Mouse (Mus musculus): ENCODE measurements around the gene Rtn4rl1.

Rtn4rl1 gene

DNA sequence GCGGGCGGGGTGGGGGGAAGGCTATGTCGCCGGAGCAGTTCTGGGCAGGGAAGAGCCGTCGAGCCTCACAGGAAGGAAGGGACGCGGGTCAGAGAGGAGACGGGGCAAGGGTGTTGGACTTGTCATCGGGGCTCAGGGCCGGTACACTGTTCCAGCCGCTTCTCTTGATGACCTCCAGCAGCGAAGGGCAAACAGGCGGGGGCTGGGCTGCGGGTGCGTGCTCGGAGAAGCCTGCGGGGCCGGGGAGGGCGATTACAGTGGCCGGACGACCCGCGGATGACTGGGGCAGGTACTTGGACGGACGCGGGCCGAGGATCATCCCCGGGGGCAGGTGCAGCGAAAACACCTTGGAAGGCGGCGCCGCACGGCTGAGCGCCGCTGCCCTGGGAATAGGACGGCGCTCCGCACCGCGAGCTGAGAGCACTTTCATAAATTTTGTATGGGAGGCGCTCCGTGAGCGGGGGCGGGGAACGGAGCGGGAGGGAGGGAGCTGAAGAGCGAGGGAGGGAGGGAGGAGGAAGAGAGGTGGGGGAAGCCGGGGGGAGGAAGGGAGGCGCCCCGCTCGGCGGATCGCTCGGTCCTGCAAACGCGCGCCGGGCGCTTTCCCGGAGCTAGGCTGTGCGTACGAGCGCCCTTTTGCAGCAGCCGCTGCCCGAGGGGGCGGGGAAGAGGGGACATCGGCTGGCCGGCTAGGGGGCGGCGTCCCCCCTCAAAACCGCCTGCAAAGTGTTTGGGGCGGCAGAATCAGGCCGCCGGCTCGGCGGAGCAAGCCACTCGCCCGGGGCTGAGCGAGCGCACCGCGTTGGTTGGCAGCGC is at the start of gene Rtn4rl1:
Rtn4rl1 (plus strand) TSS at position 528 of the 816 bp plus-strand sequence.
- DNase-seq (ENCODE audit: extremely low spot score, low read depth, low spot score): no peak

- no peak for DNase-seq (ENCODE audit: extremely low spot score, low read depth, low spot score)
Observed at GRCm38 (mm10) chr11:75145841-75146240, 47.7 kb upstream of the Rtn4rl1 start.

DNA sequence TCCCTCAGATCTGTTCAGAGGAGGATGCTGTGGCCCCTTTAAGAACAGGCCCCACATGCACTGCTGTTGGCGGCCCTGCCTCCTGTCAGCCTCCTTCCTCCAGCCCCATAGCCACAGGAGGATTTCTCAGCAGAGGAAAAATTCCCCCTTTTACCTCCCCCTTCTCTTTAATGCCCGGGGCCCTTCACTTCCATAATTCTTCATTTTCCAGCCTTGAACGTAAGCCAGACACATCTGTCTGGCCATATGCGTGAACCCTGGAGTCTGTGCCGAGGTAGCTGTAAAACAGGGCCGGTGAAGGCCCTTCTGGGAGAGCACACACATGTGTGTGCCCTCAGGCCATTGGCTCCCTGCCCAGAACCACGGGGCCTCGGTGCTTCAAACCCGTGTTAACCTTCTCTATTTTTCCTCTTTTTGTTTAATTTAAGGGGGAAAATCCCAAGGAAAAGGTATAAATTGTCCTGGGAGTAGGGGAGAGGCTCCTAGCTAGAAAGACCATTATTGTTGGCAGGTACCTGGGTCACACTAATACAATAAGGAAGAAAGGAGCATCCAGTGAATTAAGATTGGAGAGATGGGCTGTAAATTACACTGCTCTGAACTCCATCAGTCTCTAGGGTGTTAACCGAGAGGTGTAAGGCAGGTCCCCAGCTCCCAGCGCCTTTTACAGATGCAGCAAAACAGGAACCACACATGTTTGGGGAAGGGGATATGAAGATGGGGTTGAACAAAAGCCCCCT is 46.3 kb upstream of the Rtn4rl1 start:
- DNase-seq (ENCODE audit: extremely low spot score, low read depth, low spot score): no peak

GRCm38 (mm10) chr11:75147846-75148168 is 45.8 kb upstream of the Rtn4rl1 start:
- DNase-seq (ENCODE audit: extremely low spot score, low read depth, low spot score): no peak

- no peak for DNase-seq (ENCODE audit: extremely low spot score, low read depth, low spot score)
Observed at GRCm38 (mm10) chr11:75148332-75149035, 45.1 kb upstream of the Rtn4rl1 start.

- DNase-seq (ENCODE audit: extremely low spot score, low read depth, low spot score): no peak
Observed at GRCm38 (mm10) chr11:75150346-75150745, 43.2 kb upstream of the Rtn4rl1 start.

GRCm38 (mm10) chr11:75152603-75153557 is 40.7 kb upstream of the Rtn4rl1 start:
- no peak for DNase-seq (ENCODE audit: extremely low spot score, low read depth, low spot score)

DNA sequence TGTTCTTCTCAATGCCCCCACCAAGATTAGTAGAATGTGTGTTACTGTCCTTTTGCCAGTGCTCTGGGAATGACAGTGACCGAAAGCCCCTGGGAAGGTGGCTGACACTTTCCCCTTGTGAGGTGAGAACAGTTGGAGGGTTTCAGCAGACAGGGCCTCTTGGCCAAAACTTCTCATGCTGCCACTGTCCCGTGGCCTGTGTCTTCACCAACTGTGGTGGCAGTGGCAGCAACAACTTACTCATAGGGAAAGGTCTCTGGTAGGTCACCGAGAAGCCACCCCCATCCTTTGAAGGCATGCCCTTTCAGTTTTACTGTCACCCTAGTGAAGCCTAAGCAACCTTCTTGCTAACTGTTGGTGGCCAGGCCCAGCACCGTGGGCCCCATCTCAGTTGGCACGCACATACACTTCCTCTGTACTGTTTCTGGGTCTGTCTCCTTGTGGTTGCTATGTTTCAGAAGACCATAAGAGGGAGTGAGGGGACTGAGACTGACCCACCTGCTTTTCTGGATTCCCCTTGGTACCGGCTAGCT is 39.5 kb upstream of the Rtn4rl1 start:
- no peak for DNase-seq (ENCODE audit: extremely low spot score, low read depth, low spot score)

- DNase-seq (ENCODE audit: extremely low spot score, low read depth, low spot score): no peak
Observed at GRCm38 (mm10) chr11:75155985-75156384, 37.6 kb upstream of the Rtn4rl1 start.

GRCm38 (mm10) chr11:75156416-75156815 is 37.2 kb upstream of the Rtn4rl1 start:
- no peak for DNase-seq (ENCODE audit: extremely low spot score, low read depth, low spot score)

GRCm38 (mm10) chr11:75157037-75157436 is 36.5 kb upstream of the Rtn4rl1 start:
- DNase-seq (ENCODE audit: extremely low spot score, low read depth, low spot score): no peak

DNA sequence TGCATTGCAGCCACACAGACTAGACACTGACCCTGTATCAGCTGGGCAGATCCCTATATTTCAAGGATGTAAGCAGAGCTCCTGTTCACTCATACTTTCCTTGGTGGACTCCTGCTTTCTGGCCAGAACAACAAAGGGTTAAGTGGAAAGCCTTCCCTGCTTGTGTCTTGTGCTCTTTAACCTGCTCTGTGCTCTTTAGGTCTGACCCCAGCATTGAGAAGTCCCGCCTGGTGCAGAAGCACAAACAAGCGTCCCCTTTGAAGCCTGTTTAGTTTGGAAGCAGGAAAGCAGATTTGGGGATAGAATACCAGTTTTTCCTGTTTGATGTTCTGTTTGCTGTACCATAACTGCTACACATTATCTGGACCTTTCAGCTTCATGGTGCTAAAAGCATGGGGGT is 35.7 kb upstream of the Rtn4rl1 start:
- DNase-seq (ENCODE audit: extremely low spot score, low read depth, low spot score): no peak

- no peak for DNase-seq (ENCODE audit: extremely low spot score, low read depth, low spot score)
Observed at GRCm38 (mm10) chr11:75158432-75158831, 35.2 kb upstream of the Rtn4rl1 start.

DNA sequence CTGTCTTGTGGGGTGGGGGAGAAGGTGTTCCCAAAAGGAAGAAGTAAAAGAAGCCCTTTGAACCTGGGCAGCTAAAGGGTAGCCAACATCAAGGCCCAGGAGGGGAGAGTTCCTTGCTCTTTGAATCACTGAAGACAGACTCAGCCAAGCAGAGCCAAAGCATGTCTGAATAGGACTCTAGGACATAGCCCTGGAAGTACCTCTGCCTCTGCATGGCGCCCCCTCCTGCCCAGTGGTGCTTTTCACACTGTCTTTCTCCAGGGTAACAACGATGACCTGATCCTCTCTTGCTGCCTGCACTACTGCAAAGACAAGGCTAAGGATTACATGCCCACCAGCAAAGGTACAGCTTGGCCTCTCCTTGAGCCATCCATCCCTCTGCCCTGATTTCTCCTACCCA is 34.0 kb upstream of the Rtn4rl1 start:
- no peak for DNase-seq (ENCODE audit: extremely low spot score, low read depth, low spot score)

- no peak for DNase-seq (ENCODE audit: extremely low spot score, low read depth, low spot score)
Observed at GRCm38 (mm10) chr11:75160954-75161353, 32.6 kb upstream of the Rtn4rl1 start.

- no peak for DNase-seq (ENCODE audit: extremely low spot score, low read depth, low spot score)
Observed at GRCm38 (mm10) chr11:75161417-75162008, 32.1 kb upstream of the Rtn4rl1 start.

DNA sequence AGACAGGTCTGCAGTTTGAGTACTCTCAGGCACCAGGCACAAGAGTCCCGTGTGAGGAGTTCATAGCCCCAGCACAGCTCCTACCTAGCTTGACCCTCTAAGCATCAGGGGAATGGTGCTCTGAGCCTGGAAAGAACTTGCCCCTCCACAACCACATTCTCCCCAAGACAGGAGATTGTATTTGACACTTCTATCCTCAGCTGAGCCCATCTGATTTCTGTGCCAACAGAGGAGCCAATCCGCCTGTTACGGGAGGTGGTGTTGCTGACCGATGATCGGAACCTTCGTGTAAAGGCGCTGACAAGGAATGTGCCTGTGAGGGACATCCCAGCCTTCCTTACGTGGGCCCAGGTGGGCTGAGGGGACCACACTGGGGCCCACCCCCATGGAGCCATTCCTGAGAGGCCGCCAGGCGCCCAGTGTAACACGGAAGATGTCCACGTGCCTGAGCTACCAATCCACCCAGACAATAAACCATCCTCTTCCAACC is 30.9 kb upstream of the Rtn4rl1 start:
- DNase-seq (ENCODE audit: extremely low spot score, low read depth, low spot score): no peak

- no peak for DNase-seq (ENCODE audit: extremely low spot score, low read depth, low spot score)
Observed at GRCm38 (mm10) chr11:75163379-75163778, 30.2 kb upstream of the Rtn4rl1 start.

GRCm38 (mm10) chr11:75164051-75164450 is 29.5 kb upstream of the Rtn4rl1 start:
- no peak for DNase-seq (ENCODE audit: extremely low spot score, low read depth, low spot score)

GRCm38 (mm10) chr11:75164750-75165149 is 28.8 kb upstream of the Rtn4rl1 start:
- no peak for DNase-seq (ENCODE audit: extremely low spot score, low read depth, low spot score)
